Mouse (Mus musculus) neural tube, embryonic 12.5 days (tissue): ENCODE measurements at regions not wholly inside any gene's neighbourhood (a gene's known extent, or its start where the extent isn't known, plus 50 kb on each side); places are given as distances from the start of the nearest gene placed in this dataset.
A peak's percentile ranks its signal among the peaks of the same experiment; 100 is the strongest.

Source experiments
- ATAC-seq: fragments of 200-750 bp; cut with Nextera tagmentation; 2 replicates; pipeline ENCODE4 v1.8.0; 2017; ENCODE audit warnings: low read depth, mild to moderate bottlenecking, moderate TSS enrichment, moderate library complexity; ENCODE audit not compliant: low FRiP score
- H3K27ac ChIP-seq: fragments of 300-500 bp; sonication (generic); 2 replicates; pipeline ENCODE4 v1.5.1; 2016
- H3K27me3 ChIP-seq: fragments of 300-500 bp; sonication (generic); replicated peaks from 2 replicates; pipeline ENCODE4 v1.6.1; 2016; ENCODE audit warnings: mild to moderate bottlenecking
- H3K36me3 ChIP-seq: fragments of 300-500 bp; sonication (generic); 2 replicates; pipeline ENCODE4 v1.6.1; 2016; ENCODE audit warnings: mild to moderate bottlenecking
- H3K4me1 ChIP-seq: fragments of 300-500 bp; sonication (generic); 2 replicates; pipeline ENCODE4 v1.6.1; 2016
- H3K4me2 ChIP-seq: fragments of 300-500 bp; sonication (generic); replicated peaks from 2 replicates; pipeline ENCODE4 v1.6.1; 2016; ENCODE audit warnings: mild to moderate bottlenecking
- H3K4me3 ChIP-seq: fragments of 300-500 bp; sonication (generic); 2 replicates; pipeline ENCODE4 v1.5.1; 2016
- H3K9ac ChIP-seq: fragments of 300-500 bp; sonication (generic); 2 replicates; pipeline ENCODE4 v1.6.1; 2016; ENCODE audit warnings: mild to moderate bottlenecking
- H3K9me3 ChIP-seq: fragments of 300-500 bp; sonication (generic); 2 replicates; pipeline ENCODE4 v1.6.1; 2016; ENCODE audit warnings: mild to moderate bottlenecking
- WGBS: fragments of 180-500 bp; shearing (Covaris S2); methylation state at CpG from one replicate; pipeline ENCODE4 v1.1.7; 2016; 5-methylcytosine and 5-hydroxymethylcytosine counted together

- 75% methylated on average over 11 of the region's 11 CpGs for WGBS
- no peaks in the 10 kb centered on the region for H3K27me3 ChIP-seq
- ATAC-seq: no peak
Measured at GRCm38 (mm10) chr5:106392213-106392612, 65.8 kb downstream of the Barhl2 start.

GRCm38 (mm10) chr5:106386621-106387020, 71.3 kb downstream of the Barhl2 start:
- Histone ChIP-seq H3K36me3 (no peaks in the 10 kb centered on the region), H3K9me3 (0 out of 2 replicates have a peak, but pooled peaks cover 3% of the 10 kb centered on the region), H3K9ac (no peak overlapping the region), H3K4me1 (peaks cover 9% of the 10 kb centered on the region; the same call in 1 of the 2 replicates), H3K27me3 (no peaks in the 10 kb centered on the region), H3K4me3 (no peak overlapping the region), H3K4me2 (no peak overlapping the region), H3K27ac (no peak overlapping the region)
- 79% methylated on average over 7 of the region's 7 CpGs for WGBS
- no peak for ATAC-seq

More at GRCm38 (mm10) chr5:106392213-106392612, 65.8 kb downstream of the Barhl2 start:
- H3K4me3 ChIP-seq: no peak overlapping the region
- H3K27ac ChIP-seq: no peak overlapping the region
- no peaks in the 10 kb centered on the region for H3K4me1 ChIP-seq
- no peak overlapping the region for H3K9ac ChIP-seq
- 0 out of 2 replicates have a peak, but pooled peaks cover 3% of the 10 kb centered on the region for H3K9me3 ChIP-seq
- H3K36me3 ChIP-seq: no peaks in the 10 kb centered on the region
- no peak overlapping the region for H3K4me2 ChIP-seq

GRCm38 (mm10) chr5:106385838-106386237, 72.1 kb downstream of the Barhl2 start:
- WGBS: 84% methylated on average over 8 of the region's 8 CpGs
- Histone ChIP-seq H3K27ac (no peak overlapping the region), H3K36me3 (no peaks in the 10 kb centered on the region), H3K27me3 (no peaks in the 10 kb centered on the region), H3K9me3 (0 out of 2 replicates have a peak, but pooled peaks cover 3% of the 10 kb centered on the region), H3K4me3 (no peak overlapping the region), H3K9ac (no peak overlapping the region), H3K4me1 (peaks cover 9% of the 10 kb centered on the region; the same call in 1 of the 2 replicates), H3K4me2 (no peak overlapping the region)
- ATAC-seq: no peak

- H3K9ac ChIP-seq: no peak overlapping the region
- WGBS: 55% methylated on average over 6 of the region's 6 CpGs
- H3K4me1 ChIP-seq: peaks cover 9% of the 10 kb centered on the region; the same call in 1 of the 2 replicates
- no peaks in the 10 kb centered on the region for H3K27me3 ChIP-seq
- 0 out of 2 replicates have a peak, but pooled peaks cover under 1% of the 10 kb centered on the region for H3K9me3 ChIP-seq
- no peak for ATAC-seq
- no peaks in the 10 kb centered on the region for H3K36me3 ChIP-seq
- H3K27ac ChIP-seq: no peak overlapping the region
- H3K4me3 ChIP-seq: no peak overlapping the region
- H3K4me2 ChIP-seq: no peak overlapping the region
Measured at GRCm38 (mm10) chr5:106385219-106385618, 72.7 kb downstream of the Barhl2 start.

- H3K9me3 ChIP-seq: no peaks in the 10 kb centered on the region
- no peaks in the 10 kb centered on the region for H3K36me3 ChIP-seq
- H3K27ac ChIP-seq: no peak overlapping the region
- no peak overlapping the region for H3K4me3 ChIP-seq
- H3K4me2 ChIP-seq: no peak overlapping the region
- H3K9ac ChIP-seq: no peak overlapping the region
- H3K4me1 ChIP-seq: peaks cover 9% of the 10 kb centered on the region; the same call in 1 of the 2 replicates
- WGBS: 50% methylated on average over 6 of the region's 6 CpGs
- ATAC-seq: 0 out of 2 replicates have a peak, but pooled peaks have one; percentile 41
- H3K27me3 ChIP-seq: no peaks in the 10 kb centered on the region
Measured at GRCm38 (mm10) chr5:106384138-106384770, 73.7 kb downstream of the Barhl2 start.

GRCm38 (mm10) chr5:106381919-106382318, 76.0 kb downstream of the Barhl2 start:
- no peaks in the 10 kb centered on the region for H3K27me3 ChIP-seq

GRCm38 (mm10) chr5:106380631-106381285, 77.2 kb downstream of the Barhl2 start:
- Histone ChIP-seq H3K4me1 (peaks cover 9% of the 10 kb centered on the region; the same call in 1 of the 2 replicates), H3K4me3 (no peak overlapping the region), H3K4me2 (no peak overlapping the region), H3K27ac (no peak overlapping the region), H3K27me3 (no peaks in the 10 kb centered on the region), H3K9me3 (no peaks in the 10 kb centered on the region), H3K36me3 (no peaks in the 10 kb centered on the region), H3K9ac (no peak overlapping the region)
- no peak for ATAC-seq
- WGBS: 17% methylated on average over 9 of the region's 9 CpGs

More at GRCm38 (mm10) chr5:106381919-106382318, 76.0 kb downstream of the Barhl2 start:
- no peak for ATAC-seq
- H3K4me2 ChIP-seq: no peak overlapping the region
- WGBS: 88% methylated on average over 3 of the region's 3 CpGs
- no peaks in the 10 kb centered on the region for H3K9me3 ChIP-seq
- no peak overlapping the region for H3K9ac ChIP-seq
- no peaks in the 10 kb centered on the region for H3K36me3 ChIP-seq
- no peak overlapping the region for H3K27ac ChIP-seq
- no peak overlapping the region for H3K4me3 ChIP-seq
- H3K4me1 ChIP-seq: peaks cover 9% of the 10 kb centered on the region; the same call in 1 of the 2 replicates

GRCm38 (mm10) chr5:106376781-106377525, 81.0 kb downstream of the Barhl2 start:
- Histone ChIP-seq H3K9ac (no peak overlapping the region), H3K4me2 (no peak overlapping the region), H3K27me3 (no peaks in the 10 kb centered on the region), H3K9me3 (no peaks in the 10 kb centered on the region), H3K4me3 (no peak overlapping the region), H3K27ac (no peak overlapping the region), H3K4me1 (no peaks in the 10 kb centered on the region), H3K36me3 (no peaks in the 10 kb centered on the region)
- ATAC-seq: peak; percentile 72
- 77% methylated on average over 25 of the region's 25 CpGs for WGBS

- 16% methylated on average over 9 of the region's 9 CpGs for WGBS
- H3K36me3 ChIP-seq: no peaks in the 10 kb centered on the region
- ATAC-seq: peak; percentile 26; the same call in 1 of the 2 replicates
Measured at GRCm38 (mm10) chr5:106367831-106368230, 90.1 kb downstream of the Barhl2 start.

GRCm38 (mm10) chr5:106367312-106367711, 90.7 kb downstream of the Barhl2 start:
- Histone ChIP-seq H3K4me3 (no peak overlapping the region), H3K27ac (no peak overlapping the region), H3K9ac (no peak overlapping the region), H3K27me3 (no peaks in the 10 kb centered on the region), H3K9me3 (no peaks in the 10 kb centered on the region), H3K36me3 (no peaks in the 10 kb centered on the region), H3K4me1 (peaks cover 5% of the 10 kb centered on the region; the same call in 1 of the 2 replicates), H3K4me2 (no peak overlapping the region)
- 47% methylated on average over 5 of the region's 5 CpGs for WGBS
- ATAC-seq: peak; percentile 35; the same call in 1 of the 2 replicates

More at GRCm38 (mm10) chr5:106367831-106368230, 90.1 kb downstream of the Barhl2 start:
- Histone ChIP-seq H3K9me3 (no peaks in the 10 kb centered on the region), H3K27me3 (no peaks in the 10 kb centered on the region), H3K4me3 (no peak overlapping the region), H3K4me2 (no peak overlapping the region), H3K9ac (no peak overlapping the region), H3K27ac (no peak overlapping the region), H3K4me1 (peaks cover 5% of the 10 kb centered on the region; the same call in 1 of the 2 replicates)

- no peaks in the 10 kb centered on the region for H3K27me3 ChIP-seq
- no peak overlapping the region for H3K9ac ChIP-seq
- H3K27ac ChIP-seq: no peak overlapping the region
- no peak; the same call in 1 of the 2 replicates for ATAC-seq
- no peak overlapping the region for H3K4me3 ChIP-seq
- H3K4me1 ChIP-seq: peaks cover 5% of the 10 kb centered on the region; the same call in 1 of the 2 replicates
- no peaks in the 10 kb centered on the region for H3K36me3 ChIP-seq
- H3K9me3 ChIP-seq: no peaks in the 10 kb centered on the region
- no peak overlapping the region for H3K4me2 ChIP-seq
- WGBS: 89% methylated on average over 7 of the region's 7 CpGs
Measured at GRCm38 (mm10) chr5:106366006-106366405, 92.0 kb downstream of the Barhl2 start.

- Histone ChIP-seq H3K9me3 (no peaks in the 10 kb centered on the region), H3K4me2 (no peak overlapping the region), H3K27ac (no peak overlapping the region), H3K36me3 (no peaks in the 10 kb centered on the region), H3K4me3 (no peak overlapping the region), H3K27me3 (no peaks in the 10 kb centered on the region), H3K4me1 (peaks cover 5% of the 10 kb centered on the region; the same call in 1 of the 2 replicates), H3K9ac (no peak overlapping the region)
- ATAC-seq: no peak; the same call in 1 of the 2 replicates
- 49% methylated on average over 8 of the region's 8 CpGs for WGBS
Measured at GRCm38 (mm10) chr5:106365094-106365493, 92.9 kb downstream of the Barhl2 start.
